Mouse (Mus musculus) gastrocnemius, adult 18-20 months (tissue): ENCODE measurements around the gene Nrf1. TPM values are rescaled to one million over a fixed set of nuclear protein-coding genes. Genes with fewer than 3 reads are reported as not detected.
A peak's percentile ranks its signal among the peaks of the same experiment; 100 is the strongest.

ENCODE experiments used
- DNase-seq: peaks from one replicate; pipeline ENCODE4 v3.0.0; 2021; ENCODE audit warnings: low spot score
- long read RNA-seq, 2 experiments: library from polyadenylated mRNA; stranded (forward); transcript quantifications; one replicate each; pipeline ENCODE4 v2.0.0; 2021
- total RNA-seq, 2 experiments: library from RNA; stranded (reverse); gene quantifications; 2 replicates each; pipeline ENCODE4 v1.2.3; 2021

Nrf1 gene
- total RNA-seq, result 10 to 100 TPM in 1 of 2 experiments, 1 to 10 TPM in 1; 9.8 to 10.8 TPM
- long read RNA-seq, experiment 1, transcript Nrf1-207 (12 exons, 1,879 nt), result major isoform, 6 of 20 reads
- long read RNA-seq, experiment 1, partial matches to known transcripts, result 1 of 20 reads
- long read RNA-seq, experiment 1, other reads (novel, unspliced or antisense), result 8 of 20 reads
- long read RNA-seq, experiment 2, transcript Nrf1-211 (12 exons, 3,584 nt), result major isoform, 6 of 24 reads
- long read RNA-seq, experiment 2, transcript Nrf1-210 (12 exons, 3,295 nt), result major isoform, 6 of 24 reads
- long read RNA-seq, experiment 2, partial matches to known transcripts, result 1 of 24 reads
- long read RNA-seq, experiment 2, other reads (novel, unspliced or antisense), result 9 of 24 reads

GRCm38 (mm10) chr6:30047271-30048162 is at the start of gene Nrf1:
Gene Nrf1 (plus strand): TSS chr6:30047988.
- peak; percentile 88 for DNase-seq

DNA sequence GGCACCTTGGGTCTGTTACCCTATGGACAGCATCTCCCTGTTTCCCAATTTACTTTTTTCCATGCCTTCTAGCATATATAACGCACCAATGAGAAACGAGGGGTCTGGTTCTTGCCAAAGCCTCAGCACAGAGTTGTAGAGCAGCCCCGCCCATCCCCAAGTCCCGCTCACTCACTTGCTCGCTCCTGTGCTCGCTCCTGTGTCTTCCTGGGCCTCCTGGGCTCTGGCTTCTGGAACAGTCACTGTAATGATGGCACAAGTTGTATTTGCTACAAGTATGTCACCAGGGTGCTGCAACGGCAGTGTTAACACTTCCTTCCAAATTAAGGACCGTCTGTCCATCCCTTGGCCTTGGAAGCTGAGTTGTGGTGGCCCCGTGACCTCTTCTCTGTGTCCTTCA is 49.6 kb upstream of the Nrf1 start:
- DNase-seq, result no peak

GRCm38 (mm10) chr6:29998771-29999170 is 49.0 kb upstream of the Nrf1 start:
- no peak for DNase-seq

DNA sequence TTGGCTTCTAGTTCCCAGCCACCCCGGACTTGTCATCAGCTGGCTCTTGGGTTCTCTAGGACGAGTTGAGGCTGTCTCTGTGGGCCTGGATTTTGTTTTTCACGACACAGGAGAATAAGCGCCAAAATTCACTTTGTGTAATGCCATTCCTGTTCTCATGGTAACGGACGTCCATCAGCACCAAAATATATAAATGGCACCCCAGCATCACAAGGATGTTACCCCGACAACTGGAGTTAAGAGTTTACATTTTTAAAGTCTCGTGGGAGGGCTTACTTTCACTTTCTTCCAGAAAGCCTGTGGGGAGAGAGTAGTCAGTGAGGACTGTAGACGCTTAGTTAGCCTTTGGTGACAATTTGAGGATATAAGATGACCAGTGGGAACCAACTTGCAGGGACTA is 45.2 kb upstream of the Nrf1 start:
- no peak for DNase-seq

GRCm38 (mm10) chr6:30005851-30006250 is 41.9 kb upstream of the Nrf1 start:
- no peak for DNase-seq

DNA sequence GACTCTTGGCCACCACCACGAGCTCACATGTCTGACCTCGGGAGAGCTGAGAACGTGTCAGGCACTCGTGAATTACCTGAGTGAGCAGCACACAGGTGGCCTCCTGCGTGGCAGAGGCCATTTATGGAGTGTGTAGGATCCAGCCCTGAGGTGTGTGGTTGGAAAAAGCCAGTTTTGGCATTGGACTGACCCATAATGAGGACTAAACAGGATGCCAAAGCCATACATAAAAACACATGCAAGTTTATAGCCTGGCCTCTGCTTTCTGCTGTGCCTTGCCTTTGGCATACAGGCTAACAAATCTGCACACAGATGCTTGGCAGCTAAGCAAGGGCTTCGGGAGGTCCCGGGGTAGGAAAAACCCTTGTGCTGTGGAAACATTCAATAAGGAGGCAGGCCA is 38.6 kb upstream of the Nrf1 start:
- no peak for DNase-seq

DNA sequence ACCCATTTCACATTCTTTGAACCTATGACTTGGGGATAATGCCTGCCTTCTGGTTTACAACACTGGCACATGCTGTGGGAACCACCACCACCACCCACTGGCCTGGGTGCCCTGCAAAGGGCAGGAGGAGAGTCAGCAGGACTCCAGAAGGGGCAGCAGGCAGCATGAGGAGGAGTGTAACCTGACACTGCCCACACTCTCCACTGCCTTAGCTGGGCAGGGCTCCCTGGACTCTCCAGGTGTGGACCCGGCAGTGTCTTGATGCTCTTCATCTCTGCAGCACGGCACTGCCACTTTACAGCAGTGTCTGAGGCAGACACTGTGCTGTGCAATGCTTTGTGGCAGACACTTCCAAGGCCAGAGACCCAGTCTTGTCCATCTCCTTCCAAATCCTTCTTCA is 34.3 kb upstream of the Nrf1 start:
- DNase-seq, result no peak

DNA sequence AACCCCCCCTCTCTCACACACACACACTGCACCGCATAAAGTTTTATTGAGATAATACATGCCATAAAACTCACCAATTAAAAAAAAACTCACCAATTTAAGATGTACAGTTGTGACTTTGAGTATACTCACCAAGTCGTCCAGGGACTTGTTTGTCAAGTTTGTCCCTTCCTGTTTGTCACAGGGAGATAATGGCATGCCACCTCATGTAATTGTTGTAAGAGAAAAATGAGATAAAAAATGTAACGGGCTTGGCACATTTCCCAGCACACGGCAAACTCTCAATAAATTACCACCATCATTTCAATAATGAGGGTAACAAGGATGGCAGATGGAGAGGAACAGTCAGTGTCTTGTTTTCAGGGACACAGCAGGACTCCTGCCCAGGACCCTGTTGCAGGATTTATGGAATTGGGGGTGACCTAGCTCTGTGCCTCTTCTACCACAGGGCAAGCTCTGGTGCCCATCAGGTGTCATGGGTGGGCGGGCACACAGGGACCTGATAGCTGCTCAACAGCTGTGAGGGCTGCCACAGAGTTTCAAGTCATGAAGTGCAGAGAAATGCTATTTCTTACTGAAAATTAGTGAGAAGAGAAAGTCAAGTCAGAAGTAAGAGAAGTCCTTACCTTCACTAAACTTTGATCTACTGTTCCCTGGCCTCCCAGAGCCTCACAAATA is 33.5 kb upstream of the Nrf1 start:
- no peak for DNase-seq

- DNase-seq, result no peak
Observed at GRCm38 (mm10) chr6:30021241-30021640, 26.5 kb upstream of the Nrf1 start.

DNA sequence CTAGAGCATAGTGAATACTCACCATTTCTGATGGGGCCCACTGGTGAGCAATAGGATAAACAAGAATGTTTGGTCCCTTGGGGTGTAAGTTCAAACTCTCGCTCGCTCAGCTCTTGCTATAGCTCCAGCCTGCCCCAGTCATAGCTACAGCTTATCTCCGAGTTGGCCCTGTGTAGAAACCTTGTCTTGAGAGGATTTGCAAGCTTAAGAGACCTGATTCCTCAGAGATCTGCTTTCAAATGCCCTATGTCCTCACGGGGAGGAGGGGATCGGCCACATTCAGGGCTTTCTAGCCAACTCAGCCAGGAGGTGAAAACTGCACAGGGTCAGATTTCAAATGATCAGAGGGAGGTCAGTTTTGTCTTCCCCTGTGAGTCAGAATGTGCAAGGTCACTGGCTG is 26.1 kb upstream of the Nrf1 start:
- no peak for DNase-seq

DNA sequence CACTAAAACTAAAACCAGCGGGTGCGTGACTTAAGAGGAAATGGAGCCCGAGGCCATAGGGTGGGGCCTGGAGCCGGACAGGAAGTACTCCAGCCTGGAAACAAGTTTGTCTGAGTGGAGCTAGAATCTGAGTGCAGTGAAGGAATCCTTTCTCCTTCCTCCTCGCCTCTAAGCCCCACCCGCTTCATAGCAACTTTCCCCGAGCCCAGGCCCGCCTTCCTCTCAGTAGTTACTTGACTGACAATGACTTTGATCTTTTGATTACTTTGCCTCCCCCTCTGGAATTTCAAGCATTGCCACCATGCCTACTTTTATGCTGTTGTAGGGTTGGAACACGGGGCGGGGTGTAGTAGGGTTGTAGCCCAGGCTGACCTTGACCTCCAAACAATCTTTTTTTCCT is 21.0 kb upstream of the Nrf1 start:
- DNase-seq, result peak; percentile 7

DNA sequence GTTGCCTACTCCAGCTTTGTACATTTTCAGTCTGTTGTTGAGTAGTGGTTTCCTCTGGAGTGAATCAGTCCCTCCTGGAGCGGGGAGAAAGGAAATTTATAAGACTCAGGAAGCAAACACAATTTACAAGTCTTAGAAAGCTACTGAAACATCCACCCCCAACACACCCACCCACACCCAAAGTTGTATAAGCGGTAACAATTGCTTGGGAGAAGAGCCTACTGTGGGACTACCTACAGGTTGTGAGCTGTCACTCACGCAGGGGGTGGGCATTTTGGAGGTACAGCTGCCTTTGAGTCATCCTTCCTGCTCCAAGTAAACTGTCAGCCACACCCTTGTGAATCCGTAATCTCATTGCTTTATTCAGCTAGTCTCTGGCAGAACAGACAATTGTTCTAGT is 19.4 kb upstream of the Nrf1 start:
- DNase-seq, result no peak

DNA sequence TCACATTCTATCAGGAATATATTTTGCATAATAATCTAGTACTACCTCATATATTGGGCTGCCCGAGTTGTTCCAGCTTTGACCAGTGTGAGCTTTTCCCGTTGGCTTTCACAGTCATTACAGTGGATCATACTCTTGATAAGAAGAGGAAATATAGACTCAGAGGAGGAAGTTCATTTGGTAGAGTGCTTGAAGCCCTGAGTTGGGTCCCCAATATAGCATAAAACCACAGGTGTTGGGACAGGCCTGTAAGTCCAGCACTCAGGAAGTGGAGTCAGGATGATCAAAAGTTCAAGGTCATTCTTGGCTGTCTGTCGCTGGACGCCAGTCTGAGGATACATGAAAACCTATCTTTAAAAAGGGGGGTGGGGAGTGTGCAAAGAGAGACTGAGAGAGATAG is 12.7 kb upstream of the Nrf1 start:
- no peak for DNase-seq

DNA sequence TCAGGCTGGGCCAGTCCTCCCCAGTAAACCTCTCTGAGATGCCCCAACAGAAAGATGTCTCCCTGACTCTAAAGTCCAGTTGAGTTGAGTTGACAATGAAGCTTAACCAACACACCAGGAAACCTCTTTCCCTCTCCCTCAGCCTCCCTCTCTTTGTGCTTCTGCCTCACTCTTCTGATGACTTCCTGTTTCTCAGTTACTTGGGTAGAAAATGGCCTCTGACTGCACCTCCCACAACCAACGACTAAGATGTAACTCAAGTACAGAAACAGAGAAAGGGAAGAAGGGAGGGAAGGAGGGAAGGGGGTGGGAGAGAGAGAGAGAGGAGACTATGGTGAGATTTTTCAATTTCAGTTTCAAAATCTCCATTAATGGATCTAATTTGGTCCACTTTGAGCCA is 6.3 kb upstream of the Nrf1 start:
- DNase-seq, result no peak

- no peak for DNase-seq
Observed at GRCm38 (mm10) chr6:30042483-30042882, 5.3 kb upstream of the Nrf1 start.

GRCm38 (mm10) chr6:30048163-30048500 is 344 bp downstream of the Nrf1 start:
- no peak for DNase-seq

DNA sequence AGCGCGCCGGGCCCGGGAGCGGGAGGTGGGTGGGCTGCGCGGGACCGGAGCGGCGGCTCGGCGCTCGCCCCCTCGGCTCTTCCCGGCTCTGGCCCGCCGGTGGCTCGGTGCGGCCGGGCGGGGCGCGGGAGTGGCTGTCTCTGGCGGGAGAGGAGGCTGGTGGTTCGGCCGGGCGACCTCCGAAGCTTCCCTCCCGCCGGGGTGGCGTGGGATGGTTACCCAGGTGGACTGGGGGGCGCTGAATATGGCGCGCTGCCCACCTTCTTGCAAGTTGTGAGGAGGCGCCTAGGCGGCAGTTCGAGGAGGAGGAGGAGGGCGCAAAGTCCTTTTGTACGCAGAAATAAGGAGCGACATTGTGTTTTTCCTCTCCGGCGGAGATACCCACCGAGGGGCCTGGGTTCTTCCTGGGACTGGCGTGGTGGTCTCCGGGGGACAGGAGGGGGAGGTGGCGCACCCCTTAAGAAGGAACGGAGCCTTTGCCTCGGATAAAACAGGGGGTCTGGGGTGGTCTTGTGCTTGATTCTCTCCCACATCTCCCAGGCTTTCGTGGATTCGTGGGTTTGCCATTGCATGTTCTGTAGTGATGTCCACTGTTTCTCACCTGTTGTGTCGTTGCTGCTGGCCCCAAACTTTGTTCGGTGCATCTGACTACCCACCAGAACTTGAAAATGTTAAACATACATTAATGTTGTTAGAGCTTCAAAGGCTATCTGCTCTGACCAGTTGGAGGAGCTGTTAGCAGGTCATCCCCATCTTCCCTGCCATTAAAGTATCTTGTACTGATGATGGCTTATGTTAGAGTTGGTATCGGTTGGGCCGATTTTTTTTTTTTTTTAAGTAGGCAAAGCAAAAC is 939 bp downstream of the Nrf1 start:
- DNase-seq, result peak; percentile 24

- DNase-seq, result no peak
Observed at GRCm38 (mm10) chr6:30053116-30053515, 5.3 kb downstream of the Nrf1 start.

DNA sequence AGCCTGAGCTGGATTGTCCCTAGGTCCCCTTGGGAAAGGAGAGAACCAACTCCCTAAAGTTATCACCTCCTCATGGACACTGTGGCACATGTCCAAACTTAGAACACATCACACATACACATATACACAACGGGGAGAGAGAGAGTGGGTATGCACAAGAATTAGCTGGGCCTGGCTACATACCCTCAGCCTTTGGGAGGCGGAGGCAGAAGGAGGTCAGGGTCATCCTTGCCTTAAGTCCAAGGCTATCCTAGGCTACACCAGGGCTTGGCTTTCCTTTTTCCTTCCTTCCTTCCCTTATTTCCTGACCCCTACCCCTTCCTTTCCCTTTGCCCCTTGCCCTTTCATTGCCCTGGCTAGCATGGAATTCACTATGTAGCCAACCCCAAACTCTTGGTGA is 14.8 kb downstream of the Nrf1 start:
- no peak for DNase-seq

DNA sequence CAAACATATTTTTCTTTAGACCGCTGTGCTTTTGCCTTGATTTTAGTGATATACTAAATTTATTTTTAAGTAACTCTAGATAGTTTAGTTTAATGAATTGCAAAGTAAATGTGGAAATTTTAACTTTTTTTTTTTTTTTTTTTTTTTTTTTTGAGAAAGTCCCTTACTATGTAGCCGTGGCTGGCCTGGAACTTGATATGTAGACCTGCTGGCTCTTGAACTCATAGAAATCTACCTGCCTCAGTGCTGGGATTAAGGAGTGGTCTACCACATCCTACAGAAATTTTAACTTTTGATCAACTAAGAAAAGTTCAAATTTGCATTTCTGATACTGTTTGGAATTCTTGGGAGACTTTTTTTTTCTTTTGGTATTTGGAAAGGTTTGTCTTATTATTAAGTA is 17.6 kb downstream of the Nrf1 start:
- no peak for DNase-seq

GRCm38 (mm10) chr6:30066746-30067145 is 19.0 kb downstream of the Nrf1 start:
- no peak for DNase-seq
